Mouse (Mus musculus) kidney, embryonic 14.5 days (tissue): ENCODE measurements around the gene Pip5k1c. TPM values are rescaled to one million over a fixed set of nuclear protein-coding genes. Genes with fewer than 3 reads are reported as not detected.

Experiments
- ATAC-seq: fragments of 200-750 bp; cut with Nextera tagmentation; 2 replicates; pipeline ENCODE4 v1.8.0; 2017; ENCODE audit warnings: moderate number of reproducible peaks, mild to moderate bottlenecking, moderate TSS enrichment, moderate library complexity; ENCODE audit not compliant: low FRiP score, low TSS enrichment
- H3K27ac ChIP-seq: fragments of 300-500 bp; sonication (generic); 2 replicates; pipeline ENCODE4 v1.5.1; 2014; ENCODE audit warnings: low read depth, mild to moderate bottlenecking, low read length, moderate library complexity, mixed read lengths
- H3K27me3 ChIP-seq: fragments of 300-500 bp; sonication (generic); 2 replicates; pipeline ENCODE4 v1.6.1; 2014; ENCODE audit warnings: mild to moderate bottlenecking, low read length; ENCODE audit not compliant: control insufficient read depth, insufficient read depth
- H3K36me3 ChIP-seq: fragments of 300-500 bp; sonication (generic); 2 replicates; pipeline ENCODE4 v1.6.1; 2014; ENCODE audit warnings: low read length, mixed read lengths; ENCODE audit not compliant: control insufficient read depth, insufficient read depth
- H3K4me1 ChIP-seq: fragments of 300-500 bp; sonication (generic); 2 replicates; pipeline ENCODE4 v1.6.1; 2014; ENCODE audit warnings: low read length, mixed read lengths; ENCODE audit not compliant: control insufficient read depth, insufficient read depth
- H3K4me2 ChIP-seq: fragments of 300-500 bp; sonication (generic); replicated peaks from 2 replicates; pipeline ENCODE4 v1.6.1; 2014; ENCODE audit warnings: low read depth, mild to moderate bottlenecking, low read length
- H3K4me3 ChIP-seq: fragments of 300-500 bp; sonication (generic); 2 replicates; pipeline ENCODE4 v1.5.1; 2014; ENCODE audit warnings: mild to moderate bottlenecking, low read length
- H3K9ac ChIP-seq: fragments of 300-500 bp; sonication (generic); 2 replicates; pipeline ENCODE4 v1.6.1; 2014; ENCODE audit warnings: low read depth, mild to moderate bottlenecking, low read length, moderate library complexity
- H3K9me3 ChIP-seq: fragments of 300-500 bp; sonication (generic); 2 replicates; pipeline ENCODE4 v1.6.1; 2016; ENCODE audit warnings: low read length; ENCODE audit not compliant: control insufficient read depth
- WGBS: fragments of 180-500 bp; shearing (Covaris S2); extraction: QIAGEN DNeasy Blood & Tissue Kit; methylation state at CpG from one replicate; pipeline ENCODE4 v1.1.7; 2014; 5-methylcytosine and 5-hydroxymethylcytosine counted together
- polyA plus RNA-seq: library from polyadenylated mRNA; unstranded; fragments of >200 nt; fragmentation: Nextera tagmentation; extraction: Ambion mirVana; gene quantifications from 2 replicates; pipeline ENCODE4 v1.2.1, GENCODE M21; 2014

Gene Pip5k1c
- polyA plus RNA-seq, 1 experiment from 2014 or later, result 60.7 TPM

DNA sequence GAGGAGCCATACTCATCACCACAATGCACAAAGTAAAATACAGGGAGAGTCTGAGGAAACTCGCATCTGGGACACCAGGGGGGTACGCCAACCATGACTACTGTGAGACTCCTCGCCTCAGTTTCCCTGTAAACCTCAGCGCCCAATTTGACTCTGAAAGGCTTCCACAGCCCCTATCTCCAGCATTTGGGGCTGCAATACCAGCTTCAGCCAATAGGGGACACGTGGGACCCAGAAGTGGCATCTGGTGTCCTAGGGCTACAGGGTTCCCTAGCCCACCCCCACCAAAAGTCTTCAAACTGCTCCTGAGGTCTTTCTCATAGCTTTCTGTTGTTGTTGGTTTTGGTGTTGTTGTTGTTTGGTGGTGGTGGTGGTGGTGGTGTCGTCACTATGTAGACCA lies 4.2 kb upstream of the Pip5k1c start:
- Histone ChIP-seq H3K36me3 (no peaks in the 10 kb centered on the region), H3K4me1 (peaks cover 19% of the 10 kb centered on the region), H3K4me2 (no peak overlapping the region), H3K9ac (no peak overlapping the region), H3K4me3 (no peak overlapping the region), H3K27ac (no peak overlapping the region), H3K27me3 (peaks cover 35% of the 10 kb centered on the region), H3K9me3 (no peaks in the 10 kb centered on the region)
- ATAC-seq, result no peak
- WGBS, result 44% methylated on average over 6 of the region's 6 CpGs

DNA sequence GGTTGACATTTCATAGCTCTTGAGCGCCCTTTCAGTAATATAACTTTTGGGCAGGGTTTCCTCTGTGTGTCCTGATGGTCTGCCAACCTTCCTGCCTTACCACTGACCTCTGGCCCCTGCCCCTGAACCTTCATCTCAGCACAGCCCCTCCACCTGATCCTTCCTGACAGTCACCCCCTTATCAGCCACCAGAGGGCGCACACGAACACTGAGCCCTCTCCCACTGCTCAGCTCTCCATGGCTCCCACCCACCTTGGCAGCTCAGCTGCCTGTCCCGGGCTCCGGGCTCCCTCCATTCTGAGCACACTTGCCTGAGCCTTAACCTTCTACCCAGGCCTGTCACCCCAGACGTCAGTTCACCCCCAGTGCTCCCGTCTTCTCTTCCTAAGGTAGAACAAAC lies 3.5 kb upstream of the Pip5k1c start:
- no peaks in the 10 kb centered on the region for H3K9me3 ChIP-seq
- H3K36me3 ChIP-seq, result no peaks in the 10 kb centered on the region
- no peak overlapping the region for H3K4me3 ChIP-seq
- peaks cover 28% of the 10 kb centered on the region for H3K27me3 ChIP-seq
- H3K9ac ChIP-seq, result no peak overlapping the region
- ATAC-seq, result no peak
- no peak overlapping the region for H3K4me2 ChIP-seq
- 3% methylated on average over 7 of the region's 7 CpGs for WGBS
- H3K27ac ChIP-seq, result no peak overlapping the region
- H3K4me1 ChIP-seq, result peaks cover 24% of the 10 kb centered on the region

DNA sequence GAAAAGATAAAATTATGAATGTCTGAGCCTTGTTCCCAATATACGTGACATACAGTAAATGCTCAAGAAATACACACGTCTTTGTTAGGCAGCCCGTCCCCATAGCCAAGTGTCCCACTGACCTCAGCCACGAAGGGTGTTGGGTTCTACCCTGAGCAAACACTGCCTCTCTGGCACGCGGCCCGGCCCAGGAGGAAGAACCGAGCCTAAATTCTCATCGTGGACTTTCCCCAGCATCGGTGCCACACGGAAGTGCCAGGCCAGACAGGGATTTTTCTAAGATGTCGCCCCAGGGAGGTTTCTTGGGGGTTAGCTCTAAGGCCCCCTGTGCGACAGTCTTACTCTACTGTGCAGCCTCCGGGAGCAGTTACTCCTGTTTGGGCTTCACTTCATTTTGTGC lies 3.0 kb upstream of the Pip5k1c start:
- 64% methylated on average over 14 of the region's 14 CpGs for WGBS
- peaks cover 28% of the 10 kb centered on the region for H3K4me1 ChIP-seq
- no peak overlapping the region for H3K4me3 ChIP-seq
- no peaks in the 10 kb centered on the region for H3K36me3 ChIP-seq
- no peaks in the 10 kb centered on the region for H3K9me3 ChIP-seq
- H3K4me2 ChIP-seq, result no peak overlapping the region
- peaks cover 23% of the 10 kb centered on the region for H3K27me3 ChIP-seq
- no peak overlapping the region for H3K27ac ChIP-seq
- no peak overlapping the region for H3K9ac ChIP-seq
- no peak for ATAC-seq

DNA sequence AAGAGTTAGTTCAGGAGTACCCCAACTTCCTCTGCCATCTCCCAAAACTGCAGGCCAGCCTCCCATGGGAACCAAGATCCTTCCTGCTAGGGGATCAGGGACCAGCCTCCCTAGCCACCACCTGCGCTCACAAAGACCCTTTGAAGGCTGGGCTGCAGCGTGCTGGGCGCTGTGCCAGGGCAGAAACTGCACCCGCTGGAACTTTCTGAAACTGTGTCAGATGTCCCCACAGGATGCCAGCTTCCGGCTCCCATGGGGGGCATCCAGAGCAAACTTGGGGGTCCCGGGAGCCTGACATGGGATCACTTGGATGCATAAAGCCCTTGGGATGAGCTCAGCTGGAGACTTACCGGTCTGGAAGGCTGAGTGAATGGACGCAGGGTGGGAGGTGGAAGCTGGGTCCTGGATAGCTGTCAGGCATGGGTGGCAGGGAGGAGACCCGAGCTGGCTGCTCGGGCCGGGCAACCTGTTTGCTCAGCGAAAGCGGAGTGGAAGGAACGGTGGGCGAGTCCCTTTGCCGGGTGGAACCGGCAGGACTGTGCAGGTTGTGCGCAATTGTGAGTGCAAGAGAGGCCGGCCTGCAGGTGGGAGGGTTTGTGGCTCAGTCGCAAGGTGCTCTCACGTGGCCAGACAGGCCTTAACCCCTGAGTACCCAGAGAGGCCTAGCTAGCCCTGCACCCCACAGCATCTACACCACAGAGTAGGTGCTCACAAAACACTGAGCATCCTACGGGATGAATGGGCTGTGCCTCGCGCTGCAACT lies 1.9 kb upstream of the Pip5k1c start:
- Histone ChIP-seq H3K27me3 (peaks cover 16% of the 10 kb centered on the region), H3K4me3 (peak overlapping the region; percentile 29), H3K9me3 (no peaks in the 10 kb centered on the region), H3K4me2 (peak overlapping the region; percentile 36), H3K4me1 (peaks cover 24% of the 10 kb centered on the region), H3K9ac (peak overlapping the region; percentile 28; the same call in 1 of the 2 replicates), H3K27ac (peak overlapping the region; percentile 30; the same call in 1 of the 2 replicates), H3K36me3 (no peaks in the 10 kb centered on the region)
- 17% methylated on average over 24 of the region's 24 CpGs for WGBS
- no peak for ATAC-seq

DNA sequence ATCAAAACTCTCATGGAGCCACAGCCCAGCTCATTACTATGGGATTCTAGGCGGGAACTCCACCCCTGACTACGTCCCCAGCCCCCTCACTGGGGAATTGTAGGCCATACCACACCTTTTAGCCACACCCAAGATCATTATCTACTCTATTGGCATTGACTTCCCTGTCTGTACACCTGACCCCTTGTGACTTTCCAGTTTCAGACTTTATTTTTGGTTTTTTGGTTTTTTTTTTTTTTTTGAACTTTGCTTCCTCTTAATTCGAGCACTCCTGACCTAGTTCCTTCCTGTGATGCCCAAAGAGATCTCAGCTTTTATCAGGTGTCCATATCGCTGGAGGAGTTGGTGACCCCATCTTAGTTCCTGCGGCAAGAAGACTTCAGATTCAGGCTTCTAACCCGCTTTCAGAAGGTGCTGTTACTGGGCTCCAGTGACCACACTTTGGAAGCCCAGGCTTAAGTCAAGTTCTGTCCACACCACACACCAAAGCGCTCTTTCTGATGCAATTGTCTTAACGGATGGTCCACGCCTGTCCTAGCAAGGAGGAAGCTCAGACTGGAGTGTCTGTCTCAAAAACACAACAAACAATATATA lies 1.2 kb upstream of the Pip5k1c start, which contains the start of gene Tjp3:
Gene Tjp3 (minus strand): TSS at position 71 of the 594 bp plus-strand sequence.
- peaks cover 16% of the 10 kb centered on the region for H3K27me3 ChIP-seq
- no peaks in the 10 kb centered on the region for H3K36me3 ChIP-seq
- H3K4me3 ChIP-seq, result peak within 1 kb of the TSS; percentile 29
- ATAC-seq, result no peak
- H3K4me1 ChIP-seq, result peaks cover 24% of the 10 kb centered on the region
- H3K4me2 ChIP-seq, result peak within 1 kb of the TSS; percentile 36
- H3K9ac ChIP-seq, result peak within 1 kb of the TSS; percentile 28; the same call in 1 of the 2 replicates
- H3K9me3 ChIP-seq, result no peaks in the 10 kb centered on the region
- peak within 1 kb of the TSS; percentile 30; the same call in 1 of the 2 replicates for H3K27ac ChIP-seq
- 63% methylated on average over 9 of the region's 9 CpGs for WGBS

DNA sequence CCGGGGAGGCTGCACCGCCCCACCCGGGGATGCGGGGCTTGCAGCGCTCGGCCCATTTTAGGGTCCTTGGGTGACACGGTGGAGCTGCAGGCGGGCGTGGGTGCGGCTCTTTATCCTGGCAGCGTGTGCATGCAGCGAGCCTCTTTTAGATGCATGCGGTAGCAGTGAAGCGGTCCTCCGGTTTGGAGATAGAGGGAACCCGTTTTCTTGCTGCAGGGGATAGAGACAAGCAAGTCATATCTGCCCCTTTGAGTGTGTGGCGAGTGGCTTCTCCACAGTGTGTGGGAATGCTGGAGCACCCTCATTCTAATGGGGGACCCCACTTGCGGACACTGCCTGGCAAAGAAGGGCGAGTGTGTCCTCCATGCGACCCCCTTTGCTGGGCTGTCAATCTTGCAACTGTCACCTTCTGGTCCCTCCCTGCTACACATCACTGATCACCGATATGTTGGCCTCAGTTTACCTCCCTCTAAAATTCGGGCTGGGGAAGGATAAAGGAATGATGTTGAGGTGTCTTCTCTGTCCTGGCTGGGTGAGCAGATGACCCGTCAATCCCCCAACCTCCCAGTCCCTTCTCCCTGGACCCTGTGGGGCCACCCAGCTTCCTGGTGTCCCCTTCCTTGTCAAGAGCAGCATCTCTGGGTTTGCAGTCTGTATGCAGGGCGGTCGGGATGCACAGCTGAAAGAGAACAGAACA lies 719 bp downstream of the Pip5k1c start:
- H3K4me3 ChIP-seq, result peak overlapping the region; percentile 77
- peaks cover 24% of the 10 kb centered on the region for H3K4me1 ChIP-seq
- H3K4me2 ChIP-seq, result peak overlapping the region; percentile 99
- peak overlapping the region; percentile 50 for H3K9ac ChIP-seq
- no peak for ATAC-seq
- 2% methylated on average over 25 of the region's 25 CpGs for WGBS
- H3K36me3 ChIP-seq, result no peaks in the 10 kb centered on the region
- peak overlapping the region; percentile 40 for H3K27ac ChIP-seq
- no peaks in the 10 kb centered on the region for H3K9me3 ChIP-seq
- H3K27me3 ChIP-seq, result peaks cover 16% of the 10 kb centered on the region

DNA sequence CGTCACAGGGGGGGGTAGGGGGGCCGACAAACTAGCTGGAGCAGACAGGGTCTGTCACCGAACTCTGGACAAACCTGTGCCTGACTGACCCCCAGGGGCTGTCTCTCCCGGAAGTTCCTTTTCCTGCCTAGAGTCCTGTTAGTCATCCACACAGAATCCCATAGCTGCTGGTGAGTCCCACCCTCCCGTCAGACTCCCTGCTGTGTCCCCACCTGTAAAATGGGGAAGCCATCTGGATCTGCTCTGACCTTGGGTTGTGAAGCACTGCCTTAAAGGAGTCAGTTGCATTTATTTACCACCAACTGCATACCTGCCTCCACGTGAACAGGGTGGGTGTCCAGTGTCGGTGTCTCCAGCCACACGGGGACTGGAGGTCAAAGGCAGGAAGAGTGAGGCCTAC lies 1.7 kb downstream of the Pip5k1c start:
- WGBS, result 33% methylated on average over 8 of the region's 8 CpGs
- peak overlapping the region; percentile 77 for H3K4me3 ChIP-seq
- H3K36me3 ChIP-seq, result no peaks in the 10 kb centered on the region
- H3K4me2 ChIP-seq, result peak overlapping the region; percentile 99
- no peak overlapping the region for H3K27ac ChIP-seq
- H3K4me1 ChIP-seq, result peaks cover 32% of the 10 kb centered on the region
- H3K9ac ChIP-seq, result peak overlapping the region; percentile 50
- ATAC-seq, result no peak
- no peaks in the 10 kb centered on the region for H3K9me3 ChIP-seq
- peaks cover 16% of the 10 kb centered on the region for H3K27me3 ChIP-seq

DNA sequence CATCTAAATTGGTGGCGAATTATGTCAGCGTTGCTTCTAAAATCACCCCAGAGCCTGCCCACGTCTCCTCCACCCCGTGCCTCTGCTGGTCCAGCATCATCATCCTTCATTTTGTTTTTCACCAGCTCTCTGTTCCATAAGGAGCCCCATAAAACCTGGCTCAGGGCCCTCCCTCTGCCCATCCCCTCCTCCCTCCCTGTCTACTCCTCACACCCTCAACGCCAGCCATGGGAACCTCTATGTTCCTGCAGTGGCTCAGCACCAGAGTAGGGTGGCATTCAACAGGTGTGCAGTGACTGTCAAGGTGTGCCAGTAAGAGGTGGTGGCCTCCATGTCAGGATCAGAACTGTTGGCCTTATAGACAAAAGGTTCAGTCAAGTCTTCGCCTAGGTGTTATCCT lies 2.4 kb downstream of the Pip5k1c start:
- peak overlapping the region; percentile 50; the same call in 1 of the 2 replicates for H3K9ac ChIP-seq
- no peaks in the 10 kb centered on the region for H3K9me3 ChIP-seq
- H3K27ac ChIP-seq, result no peak overlapping the region
- WGBS, result 87% methylated on average over 5 of the region's 6 CpGs
- no peak for ATAC-seq
- no peaks in the 10 kb centered on the region for H3K36me3 ChIP-seq
- peaks cover 39% of the 10 kb centered on the region for H3K4me1 ChIP-seq
- H3K4me3 ChIP-seq, result no peak overlapping the region
- H3K27me3 ChIP-seq, result peaks cover 12% of the 10 kb centered on the region
- no peak overlapping the region for H3K4me2 ChIP-seq
